Mouse (Mus musculus) cortical plate, adult 2 months (tissue): ENCODE results near the gene Eif2d.

Experiments
- CTCF ChIP-seq: fragments of 200-500 bp; IDR thresholded peaks from 2 replicates; pipeline ENCODE4 v1.5.1; 2011; ENCODE audit warnings: mild to moderate bottlenecking, control low read depth, low read length; ENCODE audit not compliant: insufficient read depth; ENCODE audit errors: extremely low read depth
- POLR2A ChIP-seq: fragments of 200-500 bp; IDR thresholded peaks from 2 replicates; pipeline ENCODE4 v1.6.1; 2011; ENCODE audit warnings: mild to moderate bottlenecking, low read length, control low read depth; ENCODE audit not compliant: insufficient read depth; ENCODE audit errors: extremely low read depth

DNA sequence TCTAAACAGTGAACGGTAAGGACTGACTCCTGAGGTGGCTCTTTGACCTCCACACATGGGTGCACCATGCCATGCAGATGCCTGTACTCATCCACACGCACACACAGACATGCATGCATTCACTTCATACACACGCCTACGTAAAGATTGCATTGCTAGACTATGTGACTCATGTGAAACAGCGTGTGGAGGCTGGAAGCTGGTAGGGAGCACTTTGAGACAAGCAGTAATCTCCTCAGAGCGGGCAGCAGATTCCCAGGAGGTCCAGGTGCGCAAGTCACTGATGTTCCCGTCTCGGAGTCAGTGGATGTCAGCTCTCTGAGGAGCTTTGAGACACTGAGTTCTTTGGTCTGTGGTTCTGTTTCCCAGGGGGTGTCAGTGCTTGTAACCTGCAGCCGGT is 14.6 kb downstream of the Eif2d start:
- TF ChIP-seq CTCF (no peak), POLR2A (no peak)
